Mouse (Mus musculus) kidney, postnatal 10 days (tissue): ENCODE results near the gene Aprt.

Experiments
- DNase-seq: peaks from one replicate; pipeline ENCODE4 v3.0.0; 2021; ENCODE audit warnings: mixed read lengths

The Aprt gene

GRCm38 (mm10) chr8:122558671-122559349 lies 17.9 kb downstream of the Aprt start:
- peak; percentile 76 for DNase-seq

GRCm38 (mm10) chr8:122557248-122558038 lies 19.3 kb downstream of the Aprt start:
- DNase-seq: no peak

GRCm38 (mm10) chr8:122556030-122557009 lies 20.4 kb downstream of the Aprt start:
- peak; percentile 74 for DNase-seq

GRCm38 (mm10) chr8:122554786-122555185 lies 21.9 kb downstream of the Aprt start:
- DNase-seq: no peak

- peak; percentile 96 for DNase-seq
Observed at GRCm38 (mm10) chr8:122551265-122552051, 25.3 kb downstream of the Aprt start, which contains the start of gene Piezo1. Gene Piezo1, minus strand, starts transcription at chr8:122551329.

- no peak for DNase-seq
Observed at GRCm38 (mm10) chr8:122550995-122551264, 25.8 kb downstream of the Aprt start.

- peak; percentile 80 for DNase-seq
Observed at GRCm38 (mm10) chr8:122550234-122550994, 26.3 kb downstream of the Aprt start.

- no peak for DNase-seq
Observed at GRCm38 (mm10) chr8:122548891-122549439, 27.7 kb downstream of the Aprt start.

- DNase-seq: no peak
Observed at GRCm38 (mm10) chr8:122548331-122548730, 28.4 kb downstream of the Aprt start.

- peak; percentile 56 for DNase-seq
Observed at GRCm38 (mm10) chr8:122547815-122548214, 28.9 kb downstream of the Aprt start.

- peak; percentile 90 for DNase-seq
Observed at GRCm38 (mm10) chr8:122546811-122547453, 29.8 kb downstream of the Aprt start.

- no peak for DNase-seq
Observed at GRCm38 (mm10) chr8:122546066-122546755, 30.5 kb downstream of the Aprt start.

- no peak for DNase-seq
Observed at GRCm38 (mm10) chr8:122544138-122544537, 32.6 kb downstream of the Aprt start.

- DNase-seq: no peak
Observed at GRCm38 (mm10) chr8:122538310-122539076, 38.2 kb downstream of the Aprt start.

- no peak for DNase-seq
Observed at GRCm38 (mm10) chr8:122537812-122538211, 38.9 kb downstream of the Aprt start.

- peak; percentile 79 for DNase-seq
Observed at GRCm38 (mm10) chr8:122537033-122537432, 39.7 kb downstream of the Aprt start.

- DNase-seq: no peak
Observed at GRCm38 (mm10) chr8:122531312-122531711, 45.4 kb downstream of the Aprt start.

- peak; percentile 61 for DNase-seq
Observed at GRCm38 (mm10) chr8:122529159-122529558, 47.5 kb downstream of the Aprt start.

- DNase-seq: no peak
Observed at GRCm38 (mm10) chr8:122527937-122528336, 48.8 kb downstream of the Aprt start.
